Mouse (Mus musculus): ENCODE data around the gene Klc4.

- no peak for TF ChIP-seq CTCF (IDR thresholded peaks at IDR 0.05; ENCODE audit: control insufficient read depth, insufficient read depth, insufficient replicate concordance, low read depth, low read length)
- TF ChIP-seq POLR2A (IDR thresholded peaks at IDR 0.05; ENCODE audit: control insufficient read depth, low read depth, low read length), result no peak
Measured at GRCm38 (mm10) chr17:46603229-46603628, 42.6 kb downstream of the Klc4 start.
